Mouse (Mus musculus): Measurements from ENCODE around the gene Olfr1493-ps1. TPM values are rescaled to one million over a fixed set of nuclear protein-coding genes. Genes with fewer than 3 reads are reported as not detected.

The Olfr1493-ps1 gene
- total RNA-seq (2015) (not detected in 2 replicates), total RNA-seq (2017) (not detected in 2 replicates)

DNA sequence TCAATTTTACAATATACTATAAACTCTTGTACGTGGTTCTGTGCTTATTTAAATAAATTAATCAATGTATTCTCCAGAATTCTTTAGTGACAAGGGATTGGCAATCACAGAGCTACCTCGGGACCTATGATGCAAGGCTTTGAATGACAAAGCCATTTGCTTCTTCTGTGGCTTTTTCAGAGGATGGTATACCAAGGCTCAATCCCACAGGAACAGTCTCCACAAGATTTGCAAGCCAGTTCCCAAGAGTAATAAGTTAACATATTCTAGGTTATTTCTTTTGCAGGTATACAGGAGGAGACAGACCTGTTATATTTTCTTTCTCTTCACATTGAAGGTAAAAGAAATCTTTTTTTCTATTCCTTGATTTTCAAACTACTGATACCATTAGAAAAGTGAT lies at the start of gene Olfr1493-ps1:
Olfr1493-ps1 (plus strand) TSS at position 301 of the 400 bp plus-strand sequence.
- ATAC-seq (ENCODE audit: poor library complexity, severe bottlenecking) = no peak

DNA sequence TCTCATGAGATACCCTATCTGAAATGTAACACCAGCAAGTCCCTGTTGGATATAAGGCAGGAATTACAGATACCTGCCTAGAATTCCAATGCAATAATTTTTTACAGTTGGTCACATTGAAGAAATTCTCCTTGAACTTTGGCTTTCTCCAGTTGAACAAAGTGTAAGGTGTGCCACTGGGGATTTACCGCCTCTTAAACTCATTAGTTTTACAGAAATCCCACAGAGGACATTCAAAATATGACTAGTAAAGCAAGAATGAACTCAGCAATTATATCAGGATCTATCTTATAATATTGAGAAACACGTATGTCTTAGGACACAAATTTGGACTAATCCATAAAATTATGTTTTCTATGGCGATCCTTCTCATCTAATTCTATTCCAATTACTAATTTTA lies 26.1 kb upstream of the Olfr1493-ps1 start, which contains the start of gene Olfr1491:
Olfr1491 (plus strand) TSS at position 301 of the 400 bp plus-strand sequence.
- no peak for ATAC-seq (ENCODE audit: poor library complexity, severe bottlenecking)

DNA sequence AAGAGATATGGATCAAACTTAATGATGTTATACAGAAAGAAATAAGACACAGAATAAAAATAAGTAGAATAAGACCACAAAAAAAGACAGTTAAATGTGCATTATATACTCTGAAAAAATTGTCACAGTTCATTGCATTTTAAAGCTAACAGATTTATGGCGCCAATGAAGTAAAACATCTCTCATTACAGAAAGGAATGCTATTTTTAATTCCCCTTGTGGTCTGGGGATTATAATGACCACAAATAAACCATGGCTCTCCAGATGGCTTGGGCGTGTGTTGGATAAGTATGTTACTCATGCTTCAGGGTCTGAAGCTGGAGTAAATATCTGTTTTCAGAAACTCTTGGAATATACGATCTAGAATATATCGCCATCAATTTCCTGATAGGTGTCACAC lies 16.4 kb downstream of the Olfr1493-ps1 start, which contains the start of gene Olfr1494:
Olfr1494 (plus strand) TSS at position 301 of the 400 bp plus-strand sequence.
- no peak for ATAC-seq (ENCODE audit: poor library complexity, severe bottlenecking)

DNA sequence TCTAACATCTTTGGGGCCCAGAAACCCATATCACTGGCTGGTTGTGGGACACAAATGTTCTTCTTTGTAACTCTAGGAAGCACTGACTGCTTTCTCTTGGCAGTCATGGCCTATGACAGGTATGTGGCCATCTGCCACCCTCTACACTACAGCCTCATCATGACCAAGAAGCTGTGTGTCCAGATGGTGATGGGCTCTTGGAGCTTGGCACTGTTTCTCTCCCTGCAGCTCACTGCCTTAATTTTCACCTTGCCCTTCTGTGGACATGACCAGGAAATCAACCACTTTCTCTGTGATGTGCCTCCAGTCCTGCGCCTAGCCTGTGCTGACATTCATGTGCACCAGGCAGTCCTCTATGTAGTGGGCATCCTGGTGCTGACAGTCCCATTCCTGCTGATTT lies 26.3 kb downstream of the Olfr1493-ps1 start:
- ATAC-seq (ENCODE audit: poor library complexity, severe bottlenecking) = no peak

- ATAC-seq (ENCODE audit: poor library complexity, severe bottlenecking) = no peak
Observed at GRCm38 (mm10) chr19:13764306-13764705, 41.2 kb downstream of the Olfr1493-ps1 start, which contains the start of gene Olfr1495. Gene Olfr1495, plus strand, starts transcription at chr19:13764606.

DNA sequence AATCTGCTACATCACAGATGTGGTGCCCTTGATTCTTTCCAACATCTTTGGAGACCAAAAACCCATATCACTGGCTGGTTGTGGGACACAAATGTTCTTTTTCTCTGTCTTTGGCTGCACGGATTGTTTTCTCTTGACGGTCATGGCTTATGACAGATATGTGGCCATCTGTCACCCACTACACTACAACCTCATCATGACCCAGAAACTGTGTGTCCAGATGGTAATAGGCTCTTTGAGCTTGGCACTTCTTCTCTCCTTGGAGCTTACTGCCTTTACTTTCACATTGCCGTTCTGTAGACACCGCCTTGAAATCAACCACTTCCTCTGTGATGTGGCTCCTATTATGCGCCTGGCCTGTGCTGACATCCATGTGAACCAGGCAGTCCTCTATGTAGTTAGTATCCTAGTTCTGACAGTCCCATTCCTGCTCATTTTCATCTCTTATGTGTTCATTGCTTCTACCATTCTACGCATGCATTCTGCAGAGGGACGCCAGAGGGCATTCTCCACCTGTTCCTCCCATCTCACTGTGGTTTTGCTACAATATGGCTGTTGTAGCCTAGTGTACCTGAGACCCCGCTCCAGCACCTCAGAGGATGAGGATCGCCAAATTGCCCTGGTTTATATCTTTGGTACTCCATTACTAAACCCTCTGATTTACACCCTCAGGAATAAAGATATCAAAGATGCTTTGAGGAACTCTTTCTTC lies 45.6 kb downstream of the Olfr1493-ps1 start:
- no peak for ATAC-seq (ENCODE audit: poor library complexity, severe bottlenecking)

GRCm38 (mm10) chr19:13777578-13777977 lies 54.5 kb downstream of the Olfr1493-ps1 start, which contains the start of gene Olfr1496:
Gene Olfr1496, plus strand, starts transcription at chr19:13777878.
- no peak for ATAC-seq (ENCODE audit: poor library complexity, severe bottlenecking)

Other genes with a start within 250 kb of the Olfr1493-ps1 start
- not detected in 2 replicates for gene Olfr1475, start 243.1 kb upstream of the Olfr1493-ps1 start, total RNA-seq (2015)
- not detected in 2 replicates for gene Olfr1475, start 243.1 kb upstream of the Olfr1493-ps1 start, total RNA-seq (2017)
- not detected in 2 replicates for gene Olfr1477, start 222.7 kb upstream of the Olfr1493-ps1 start, total RNA-seq (2015)
- gene Olfr1477, start 222.7 kb upstream of the Olfr1493-ps1 start, total RNA-seq (2017) = not detected in 2 replicates
- gene Olfr1480, start 195.4 kb upstream of the Olfr1493-ps1 start, total RNA-seq (2015) = not detected in 2 replicates
- gene Olfr1480, start 195.4 kb upstream of the Olfr1493-ps1 start, total RNA-seq (2017) = not detected in 2 replicates
- gene Olfr1484, start 139.8 kb upstream of the Olfr1493-ps1 start, total RNA-seq (2015) = not detected in 2 replicates
- gene Olfr1484, start 139.8 kb upstream of the Olfr1493-ps1 start, total RNA-seq (2017) = not detected in 2 replicates
- not detected in 2 replicates for gene Olfr1487, start 105.9 kb upstream of the Olfr1493-ps1 start, total RNA-seq (2015)
- gene Olfr1487, start 105.9 kb upstream of the Olfr1493-ps1 start, total RNA-seq (2017) = not detected in 2 replicates
- gene Olfr1489, start 91.7 kb upstream of the Olfr1493-ps1 start, total RNA-seq (2015) = not detected in 2 replicates
- gene Olfr1489, start 91.7 kb upstream of the Olfr1493-ps1 start, total RNA-seq (2017) = not detected in 2 replicates
- not detected in 2 replicates for gene Olfr1490, start 72.2 kb upstream of the Olfr1493-ps1 start, total RNA-seq (2015)
- gene Olfr1490, start 72.2 kb upstream of the Olfr1493-ps1 start, total RNA-seq (2017) = not detected in 2 replicates
- not detected in 2 replicates for gene Olfr1491, start 26.0 kb upstream of the Olfr1493-ps1 start, total RNA-seq (2015)
- not detected in 2 replicates for gene Olfr1491, start 26.0 kb upstream of the Olfr1493-ps1 start, total RNA-seq (2017)
- gene Olfr1494, start 16.4 kb downstream of the Olfr1493-ps1 start, total RNA-seq (2015) = not detected in 2 replicates
- not detected in 2 replicates for gene Olfr1494, start 16.4 kb downstream of the Olfr1493-ps1 start, total RNA-seq (2017)
- not detected in 2 replicates for gene Olfr1495, start 41.3 kb downstream of the Olfr1493-ps1 start, total RNA-seq (2015)
- not detected in 2 replicates for gene Olfr1495, start 41.3 kb downstream of the Olfr1493-ps1 start, total RNA-seq (2017)
- not detected in 2 replicates for gene Olfr1496, start 54.6 kb downstream of the Olfr1493-ps1 start, total RNA-seq (2015)
- gene Olfr1496, start 54.6 kb downstream of the Olfr1493-ps1 start, total RNA-seq (2017) = not detected in 2 replicates
- not detected in 2 replicates for gene Olfr1497, start 74.9 kb downstream of the Olfr1493-ps1 start, total RNA-seq (2015)
- not detected in 2 replicates for gene Olfr1497, start 74.9 kb downstream of the Olfr1493-ps1 start, total RNA-seq (2017)
- gene Olfr1499, start 96.2 kb downstream of the Olfr1493-ps1 start, total RNA-seq (2015) = not detected in 2 replicates
- not detected in 2 replicates for gene Olfr1499, start 96.2 kb downstream of the Olfr1493-ps1 start, total RNA-seq (2017)
- gene Olfr1500, start 107.2 kb downstream of the Olfr1493-ps1 start, total RNA-seq (2015) = not detected in 2 replicates
- gene Olfr1500, start 107.2 kb downstream of the Olfr1493-ps1 start, total RNA-seq (2017) = not detected in 2 replicates
- gene Olfr1501, start 127.4 kb downstream of the Olfr1493-ps1 start, total RNA-seq (2015) = not detected in 2 replicates
- not detected in 2 replicates for gene Olfr1501, start 127.4 kb downstream of the Olfr1493-ps1 start, total RNA-seq (2017)
- not detected in 2 replicates for gene Olfr1502, start 138.5 kb downstream of the Olfr1493-ps1 start, total RNA-seq (2015)
- gene Olfr1502, start 138.5 kb downstream of the Olfr1493-ps1 start, total RNA-seq (2017) = not detected in 2 replicates
- not detected in 2 replicates for gene Olfr1504, start 174.7 kb downstream of the Olfr1493-ps1 start, total RNA-seq (2015)
- gene Olfr1504, start 174.7 kb downstream of the Olfr1493-ps1 start, total RNA-seq (2017) = not detected in 2 replicates
- gene Olfr1505, start 190.3 kb downstream of the Olfr1493-ps1 start, total RNA-seq (2015) = not detected in 2 replicates
- not detected in 2 replicates for gene Olfr1505, start 190.3 kb downstream of the Olfr1493-ps1 start, total RNA-seq (2017)

All from megakaryocyte, adult 5-6 weeks (primary cell).